ENCODE assay signal across 11 mouse cellular contexts in genomic region chr4:57660470-57660869, GRCm38 (mm10). TPM values are rescaled to one million over a fixed set of nuclear protein-coding genes. Genes with fewer than 3 reads are reported as not detected.
DNase-seq lines count a peak whose midpoint lies in the region; ATAC-seq lines count a peak whose summit lies in the region.
"Had no signal": no experiment of that assay in that cellular context is flagged by ENCODE, and none has a peak within 500 bp of the region (broad histone marks: within the 10 kb centered on the region; RNA-seq: fewer than 3 reads in every experiment).

No protein-coding gene starts in this region.

- H3K36me3 ChIP-seq in intestine, embryonic 15.5 days: no peaks in the 10 kb centered on the region

- DNase-seq in thymus, postnatal 0 days (ENCODE audit: low spot score): peak; percentile 19
- no peak for DNase-seq in thymus, adult 18-20 months
- peak; percentile 35 for DNase-seq in embryo, embryonic 9.5 days (ENCODE audit: extremely low spot score)
- DNase-seq in mesoderm, embryonic 11.5 days (ENCODE audit: low read depth, low spot score): peak; percentile 58
- no peak for DNase-seq in adrenal gland, postnatal 36 days
- DNase-seq in lung, adult 18-20 months: no peak
- DNase-seq in thymus, postnatal 4 days: no peak
- DNase-seq: gastrocnemius, postnatal 36 days; kidney, adult 2 months; lung, postnatal 10 days had no signal

- no peak overlapping the region for H3K27ac ChIP-seq in intestine, embryonic 15.5 days

- no peak for ATAC-seq in intestine, embryonic 15.5 days

- H3K27me3 ChIP-seq in intestine, embryonic 15.5 days (replicated peaks): no peaks in the 10 kb centered on the region

- H3K4me3 ChIP-seq in intestine, embryonic 15.5 days (replicated peaks): no peak overlapping the region

- 29% methylated on average over 4 of the region's 4 CpGs for WGBS in intestine, embryonic 15.5 days

- no peak overlapping the region for H3K4me2 ChIP-seq in intestine, embryonic 15.5 days (replicated peaks)

- no peak overlapping the region for H3K9ac ChIP-seq in intestine, embryonic 15.5 days

- H3K9me3 ChIP-seq in intestine, embryonic 15.5 days: no peaks in the 10 kb centered on the region

- no peaks in the 10 kb centered on the region for H3K4me1 ChIP-seq in intestine, embryonic 15.5 days (replicated peaks)

RNA-seq across cellular contexts. Expression of gene Akap2, which starts 57.0 kb away (rescaled TPM):
- 37.6 and 41.5 TPM in 2 replicates for polyA plus RNA-seq in thymus, postnatal 0 days (2015; fragmentation: Nextera tagmentation; extraction: Ambion mirVana)
- 100 to 1,000 TPM; 156 to 161 TPM for total RNA-seq in adrenal gland, postnatal 36 days (2021)
- 22.3 and 22.5 TPM in 2 replicates for polyA plus RNA-seq in intestine, embryonic 15.5 days (2015; fragmentation: Nextera tagmentation; extraction: Ambion mirVana)

Comparison
In these comparisons a context has a peak if more than half of its experiments do, and no peak if none do; other contexts are left out.
1. DNase-seq: peak in thymus, postnatal 0 days (single experiment), embryo, embryonic 9.5 days (single experiment) and mesoderm, embryonic 11.5 days (single experiment); none in thymus, adult 18-20 months (0 of 2), adrenal gland, postnatal 36 days (0 of 2), lung, adult 18-20 months (0 of 2) and thymus, postnatal 4 days (single experiment).